Mouse (Mus musculus) midbrain, embryonic 10.5 days (tissue): ENCODE data around the gene Sh3bp5l. TPM values are rescaled to one million over a fixed set of nuclear protein-coding genes. Genes with fewer than 3 reads are reported as not detected.
"Not testable (repeated sequence)": the region's sequence is repeated elsewhere in the genome, so short reads cannot be mapped to it uniquely, and the experiment has no call there.

Experiments
- DNase-seq: peaks from one replicate; pipeline ENCODE4 v3.0.0-alpha.2; 2017; ENCODE audit warnings: low spot score
- H3K27ac ChIP-seq: fragments of 300-500 bp; sonication (generic); replicated peaks from 2 replicates; pipeline ENCODE4 v1.5.1; 2016; ENCODE audit warnings: mild to moderate bottlenecking
- H3K27me3 ChIP-seq: fragments of 300-500 bp; sonication (generic); 2 replicates; pipeline ENCODE4 v1.6.1; 2016; ENCODE audit warnings: low read depth, mild to moderate bottlenecking; ENCODE audit not compliant: poor library complexity, severe bottlenecking
- H3K36me3 ChIP-seq: fragments of 300-500 bp; sonication (generic); 2 replicates; pipeline ENCODE4 v1.6.1; 2016; ENCODE audit warnings: mild to moderate bottlenecking, moderate library complexity
- H3K4me1 ChIP-seq: fragments of 300-500 bp; sonication (generic); 2 replicates; pipeline ENCODE4 v1.6.1; 2016
- H3K4me3 ChIP-seq: fragments of 300-500 bp; sonication (generic); 2 replicates; pipeline ENCODE4 v1.5.1; 2016; ENCODE audit warnings: mild to moderate bottlenecking, moderate library complexity
- H3K9me3 ChIP-seq: fragments of 300-500 bp; sonication (generic); replicated peaks from 2 replicates; pipeline ENCODE4 v1.6.1; 2016; ENCODE audit warnings: mild to moderate bottlenecking
- WGBS: fragments of 180-500 bp; shearing (Covaris S2); methylation state at CpG from one replicate; pipeline ENCODE4 v1.1.7; 2016; 5-methylcytosine and 5-hydroxymethylcytosine counted together
- polyA plus RNA-seq: library from polyadenylated mRNA; unstranded; fragments of >200 nt; fragmentation: Nextera tagmentation; extraction: Ambion mirVana; gene quantifications from 2 replicates; pipeline ENCODE4 v1.2.1, GENCODE M21; 2016

Sh3bp5l gene
- polyA plus RNA-seq, 1 experiment from 2014 or later: 46.3 TPM

DNA sequence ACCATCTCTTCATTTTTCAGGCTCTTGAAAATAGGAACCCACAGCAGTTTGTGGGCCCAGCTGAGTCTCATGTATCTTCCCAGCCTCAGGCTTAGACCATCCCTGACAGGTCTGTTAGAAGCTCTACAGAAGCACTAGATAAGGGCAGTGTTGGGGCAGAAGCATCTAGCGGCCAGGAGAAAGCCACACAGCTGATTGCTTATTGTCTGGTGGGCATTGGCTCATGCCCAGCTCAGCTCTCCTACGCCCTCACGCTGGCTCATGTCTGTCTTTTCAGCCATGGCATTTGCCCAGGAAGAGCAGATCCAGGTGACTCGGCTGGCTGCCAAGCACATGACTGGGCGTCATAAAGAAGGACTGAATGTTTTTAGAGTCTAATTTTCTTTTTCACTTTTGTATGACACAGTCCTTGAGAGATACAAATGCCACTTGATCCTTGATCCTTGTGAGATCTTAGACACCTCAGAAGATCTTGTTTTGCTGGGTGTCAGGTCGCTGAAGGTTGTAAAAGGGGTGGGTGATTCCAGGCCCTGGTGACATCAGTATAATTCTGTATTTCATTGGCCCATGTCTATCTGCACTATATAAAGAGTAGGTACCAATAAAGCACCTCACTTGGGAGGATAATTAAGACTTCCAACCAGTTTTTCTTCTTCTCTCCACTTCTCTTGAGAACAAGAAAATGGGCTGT, 27.5 kb downstream of the Sh3bp5l start:
- 89% methylated on average over 6 of the region's 6 CpGs for WGBS
- Histone ChIP-seq H3K27ac (no peak overlapping the region), H3K9me3 (no peaks in the 10 kb centered on the region), H3K4me3 (no peak overlapping the region), H3K27me3 (no peaks in the 10 kb centered on the region), H3K36me3 (no peaks in the 10 kb centered on the region), H3K4me1 (no peaks in the 10 kb centered on the region)
- no peak for DNase-seq

DNA sequence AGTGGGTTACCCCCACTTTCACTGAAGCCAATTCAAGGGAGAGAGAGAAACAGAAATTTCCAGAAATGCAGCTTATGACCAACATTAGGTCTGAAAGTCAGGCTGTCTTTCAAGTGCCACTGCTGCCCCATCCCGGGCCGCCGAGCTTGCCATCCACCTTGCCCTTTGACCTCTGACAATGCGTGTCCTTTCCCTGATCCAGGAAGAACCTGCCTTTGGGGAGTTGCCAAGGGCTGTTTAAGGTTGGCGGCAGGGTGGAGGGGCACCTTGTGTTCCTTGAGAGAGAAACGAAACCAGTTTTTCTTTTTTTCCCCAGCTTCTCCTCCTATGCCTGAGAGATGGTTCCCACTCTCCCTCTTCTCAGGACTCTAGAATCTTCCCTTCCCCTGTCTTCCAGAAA, 32.0 kb downstream of the Sh3bp5l start:
- not testable (repeated sequence) for H3K27ac ChIP-seq, H3K9me3 ChIP-seq, DNase-seq, H3K4me1 ChIP-seq, H3K27me3 ChIP-seq, H3K4me3 ChIP-seq, H3K36me3 ChIP-seq
- WGBS: no CpG with 5 or more reads among the region's 6 CpGs

DNA sequence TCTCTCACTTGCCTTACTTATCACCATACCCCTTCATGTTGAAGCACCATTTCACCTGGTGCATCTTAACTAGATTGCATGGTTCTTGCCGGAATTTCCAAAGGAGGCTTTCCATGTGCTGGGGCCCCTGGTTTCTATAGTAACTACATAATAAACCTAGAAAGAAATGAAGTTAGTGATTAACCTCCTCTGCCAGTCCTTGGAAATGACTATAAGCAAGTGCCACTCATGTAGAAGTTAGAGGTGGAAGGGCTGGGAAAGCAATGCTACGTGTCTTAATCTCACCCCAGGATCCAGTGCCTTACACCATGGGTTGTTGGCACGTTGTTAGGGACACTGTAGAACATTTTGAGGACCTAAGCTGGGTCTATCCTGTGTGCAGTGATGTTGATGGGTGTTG, 33.9 kb downstream of the Sh3bp5l start:
- no peak for DNase-seq
- no peak overlapping the region for H3K27ac ChIP-seq
- no peaks in the 10 kb centered on the region for H3K27me3 ChIP-seq
- H3K4me3 ChIP-seq: no peak overlapping the region
- H3K36me3 ChIP-seq: no peaks in the 10 kb centered on the region
- H3K4me1 ChIP-seq: no peaks in the 10 kb centered on the region
- WGBS: 76% methylated on average over 3 of the region's 3 CpGs
- no peaks in the 10 kb centered on the region for H3K9me3 ChIP-seq

DNA sequence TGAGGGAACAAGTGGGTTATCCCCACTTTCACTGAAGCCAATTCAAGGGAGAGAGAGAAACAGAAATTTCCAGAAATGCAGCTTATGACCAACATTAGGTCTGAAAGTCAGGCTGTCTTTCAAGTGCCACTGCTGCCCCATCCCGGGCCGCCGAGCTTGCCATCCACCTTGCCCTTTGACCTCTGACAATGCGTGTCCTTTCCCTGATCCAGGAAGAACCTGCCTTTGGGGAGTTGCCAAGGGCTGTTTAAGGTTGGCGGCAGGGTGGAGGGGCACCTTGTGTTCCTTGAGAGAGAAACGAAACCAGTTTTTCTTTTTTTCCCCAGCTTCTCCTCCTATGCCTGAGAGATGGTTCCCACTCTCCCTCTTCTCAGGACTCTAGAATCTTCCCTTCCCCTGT, 35.7 kb downstream of the Sh3bp5l start:
- H3K4me3 ChIP-seq, H3K9me3 ChIP-seq, H3K27ac ChIP-seq, H3K36me3 ChIP-seq, DNase-seq, H3K27me3 ChIP-seq, H3K4me1 ChIP-seq: not testable (repeated sequence)
- WGBS: no CpG with 5 or more reads among the region's 6 CpGs

DNA sequence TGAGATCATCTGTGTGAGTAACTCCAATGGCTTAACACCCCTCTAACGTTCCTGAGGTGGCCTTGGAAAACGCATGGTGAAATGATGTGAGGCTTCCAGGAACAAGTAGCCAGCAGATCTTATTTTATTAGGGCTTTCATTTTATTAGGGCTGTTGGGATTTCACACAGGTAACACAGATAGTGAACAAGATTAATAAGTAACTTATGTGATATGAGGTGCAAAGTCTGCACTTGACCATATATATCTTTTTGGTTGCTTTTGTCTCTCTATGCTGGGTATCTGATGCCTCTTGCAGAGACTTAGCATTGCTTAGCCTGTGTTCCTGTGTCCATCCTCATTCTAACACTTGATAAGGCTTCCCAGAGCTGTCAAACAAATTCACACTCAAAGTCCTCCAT, 46.7 kb downstream of the Sh3bp5l start:
- WGBS: 76% methylated on average over 2 of the region's 2 CpGs

DNA sequence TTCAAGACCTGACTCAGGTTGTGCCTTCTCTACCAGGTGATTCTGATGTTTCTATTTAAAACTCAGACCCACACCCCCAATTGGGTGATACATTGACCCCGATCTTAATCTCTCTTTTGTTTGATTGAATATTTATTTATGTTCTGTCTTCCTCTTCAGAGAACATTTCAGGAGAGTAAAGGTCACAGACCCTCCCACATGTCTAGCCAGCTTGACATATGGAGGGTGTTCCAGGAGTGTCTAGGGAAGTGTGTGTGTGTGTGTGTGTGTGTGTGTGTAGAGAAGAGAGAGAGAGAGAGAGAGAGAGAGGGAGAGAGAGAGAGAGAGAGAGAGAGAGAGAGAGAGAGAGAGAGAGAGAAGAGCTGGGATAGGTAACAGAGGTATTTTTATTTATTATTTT, 47.2 kb downstream of the Sh3bp5l start:
- 83% methylated on average over 1 of the region's 1 CpGs for WGBS
- H3K27me3 ChIP-seq: no peaks in the 10 kb centered on the region
- no peaks in the 10 kb centered on the region for H3K4me1 ChIP-seq
- H3K27ac ChIP-seq: no peak overlapping the region
- DNase-seq: no peak
- no peak overlapping the region for H3K4me3 ChIP-seq
- H3K9me3 ChIP-seq: no peaks in the 10 kb centered on the region
- no peaks in the 10 kb centered on the region for H3K36me3 ChIP-seq

More for the DNA sequence above, 46.7 kb downstream of the Sh3bp5l start:
- Histone ChIP-seq H3K27ac (no peak overlapping the region), H3K36me3 (no peaks in the 10 kb centered on the region), H3K27me3 (no peaks in the 10 kb centered on the region), H3K4me1 (no peaks in the 10 kb centered on the region), H3K4me3 (no peak overlapping the region), H3K9me3 (no peaks in the 10 kb centered on the region)
- no peak for DNase-seq

DNA sequence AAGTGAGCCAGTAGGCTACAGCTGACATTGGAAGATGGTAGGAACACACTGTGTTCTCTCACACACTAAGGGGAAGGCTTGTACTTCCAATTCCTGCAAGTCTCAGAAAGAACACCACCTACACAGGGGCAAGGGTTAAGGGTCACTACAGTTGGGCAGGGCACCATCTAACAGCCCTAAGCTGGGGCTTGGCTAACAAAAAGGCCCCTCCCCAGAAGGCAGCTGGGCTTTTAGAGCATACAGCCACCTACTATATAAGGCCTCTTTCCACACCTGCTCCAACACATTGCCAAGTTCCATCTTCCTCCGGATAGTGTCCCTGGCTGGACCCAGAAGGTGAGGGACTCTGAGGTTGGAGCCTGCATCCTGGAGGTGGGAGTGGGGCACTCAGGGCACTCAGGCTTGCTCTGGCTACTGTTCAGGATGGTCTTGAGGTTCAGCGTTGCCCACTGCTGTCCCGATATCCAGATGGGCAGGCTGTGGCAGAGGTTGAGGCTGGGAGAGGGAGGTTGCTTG, 48.3 kb downstream of the Sh3bp5l start, which contains the start of gene Lypd8:
TSS of gene Lypd8 (plus strand) at position 281 of the 516 bp plus-strand sequence.
- H3K36me3 ChIP-seq: no peaks in the 10 kb centered on the region
- no peaks in the 10 kb centered on the region for H3K4me1 ChIP-seq
- no peak for DNase-seq
- no peak within 1 kb of the TSS for H3K4me3 ChIP-seq
- WGBS: 91% methylated on average over 3 of the region's 3 CpGs
- H3K27me3 ChIP-seq: no peaks in the 10 kb centered on the region
- no peaks in the 10 kb centered on the region for H3K9me3 ChIP-seq
- H3K27ac ChIP-seq: no peak within 1 kb of the TSS

DNA sequence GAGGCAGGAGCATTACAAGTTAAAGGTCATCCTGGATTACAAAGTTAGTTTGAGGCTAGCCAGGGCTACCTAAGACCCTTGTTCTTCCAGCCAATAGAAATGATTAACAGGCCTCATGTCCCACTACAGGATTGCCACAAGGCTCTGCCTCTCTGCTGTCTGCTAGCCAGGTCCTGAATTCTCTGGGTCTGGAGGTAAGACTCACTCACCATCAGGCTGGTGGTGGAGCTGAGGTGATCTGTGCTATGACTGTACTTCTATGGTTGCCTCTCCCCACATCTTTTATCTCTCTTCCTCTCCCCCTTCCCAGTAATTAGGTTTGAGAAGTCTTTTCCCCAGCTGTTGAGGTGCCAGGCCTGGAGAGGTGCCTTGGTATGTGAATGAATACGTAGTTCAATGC, 49.0 kb downstream of the Sh3bp5l start:
- H3K9me3 ChIP-seq: no peaks in the 10 kb centered on the region
- H3K36me3 ChIP-seq: no peaks in the 10 kb centered on the region
- no peaks in the 10 kb centered on the region for H3K27me3 ChIP-seq
- no peak for DNase-seq
- WGBS: 97% methylated on average over 1 of the region's 1 CpGs
- no peaks in the 10 kb centered on the region for H3K4me1 ChIP-seq
- H3K27ac ChIP-seq: no peak overlapping the region
- no peak overlapping the region for H3K4me3 ChIP-seq

DNA sequence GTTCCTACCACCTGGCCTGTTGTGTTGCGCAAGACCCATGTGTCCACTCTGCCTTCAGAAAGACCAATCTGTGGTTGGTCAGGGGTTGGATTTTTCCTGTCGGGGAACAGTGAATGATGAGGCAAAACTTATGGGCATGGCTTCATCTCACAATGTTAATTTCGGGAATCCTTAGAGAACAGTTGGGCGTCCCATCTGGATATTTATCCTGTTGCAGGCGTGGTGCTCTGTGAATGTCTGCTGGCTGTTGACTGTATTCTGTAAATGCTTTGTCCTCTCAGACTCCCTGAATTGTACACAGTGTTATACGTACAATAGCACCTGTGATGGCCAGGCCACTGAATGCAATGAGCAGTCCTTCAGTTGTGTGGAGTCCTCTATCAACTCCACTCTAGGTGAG, 51.9 kb downstream of the Sh3bp5l start:
- WGBS: 94% methylated on average over 6 of the region's 6 CpGs
- Histone ChIP-seq H3K9me3 (no peaks in the 10 kb centered on the region), H3K4me1 (no peaks in the 10 kb centered on the region), H3K27ac (no peak overlapping the region), H3K36me3 (no peaks in the 10 kb centered on the region), H3K4me3 (no peak overlapping the region), H3K27me3 (no peaks in the 10 kb centered on the region)
- DNase-seq: no peak

Other genes starting within 250 kb of the Sh3bp5l start
- gene Gm12248, start 237.6 kb upstream of the Sh3bp5l start, polyA plus RNA-seq: not detected in 2 replicates
- gene Cnot8, start 226.6 kb upstream of the Sh3bp5l start, polyA plus RNA-seq: 103 and 112 TPM in 2 replicates
- gene Gemin5, start 162.2 kb upstream of the Sh3bp5l start, polyA plus RNA-seq: 27.1 and 31.4 TPM in 2 replicates
- gene Mrpl22, start 159.1 kb upstream of the Sh3bp5l start, polyA plus RNA-seq: 141 and 142 TPM in 2 replicates
- gene Igtp, start 131.2 kb upstream of the Sh3bp5l start, polyA plus RNA-seq: 1.0 and 2.0 TPM in 2 replicates
- 0.56 and 0.57 TPM in 2 replicates for gene Irgm2, start 131.1 kb upstream of the Sh3bp5l start, polyA plus RNA-seq
- gene 4930438A08Rik, start 55.9 kb upstream of the Sh3bp5l start, polyA plus RNA-seq: not detected in 2 replicates
- gene Zfp692, start 23.7 kb upstream of the Sh3bp5l start, polyA plus RNA-seq: 25.9 and 26.8 TPM in 2 replicates
- gene Zfp672, start 385 bp upstream of the Sh3bp5l start, polyA plus RNA-seq: 25.1 and 29.2 TPM in 2 replicates
- gene Lypd8, start 48.3 kb downstream of the Sh3bp5l start, polyA plus RNA-seq: not detected in 2 replicates
- not detected in 2 replicates for gene 1810065E05Rik, start 90.4 kb downstream of the Sh3bp5l start, polyA plus RNA-seq
- gene Gm12253, start 101.8 kb downstream of the Sh3bp5l start, polyA plus RNA-seq: not detected in 2 replicates
- gene Lypd9, start 122.2 kb downstream of the Sh3bp5l start, polyA plus RNA-seq: not detected in 2 replicates
- gene Olfr30, start 131.5 kb downstream of the Sh3bp5l start, polyA plus RNA-seq: not detected in 2 replicates
- not detected in 2 replicates for gene Olfr332, start 161.8 kb downstream of the Sh3bp5l start, polyA plus RNA-seq
- not detected in 2 replicates for gene Olfr331, start 171.8 kb downstream of the Sh3bp5l start, polyA plus RNA-seq
- gene Olfr330, start 204.1 kb downstream of the Sh3bp5l start, polyA plus RNA-seq: not detected in 2 replicates
- not detected in 2 replicates for gene Olfr329-ps, start 215.7 kb downstream of the Sh3bp5l start, polyA plus RNA-seq
- 0.06 TPM in 1 of 2 replicates, not detected in the other for gene Olfr328, start 224.9 kb downstream of the Sh3bp5l start, polyA plus RNA-seq
- gene Olfr224, start 239.8 kb downstream of the Sh3bp5l start, polyA plus RNA-seq: not detected in 2 replicates
- gene Olfr325, start 247.0 kb downstream of the Sh3bp5l start, polyA plus RNA-seq: not detected in 2 replicates